Mouse (Mus musculus) kidney, adult 8-10 months (tissue): Measurements from ENCODE around the gene Zkscan5.
"Not testable (repeated sequence)": the region's sequence is repeated elsewhere in the genome, so short reads cannot be mapped to it uniquely, and the experiment has no call there.

Experiments used
- DNase-seq, 2 experiments: peaks; one replicate each; pipeline ENCODE4 v3.0.0; 2022

The Zkscan5 gene

GRCm38 (mm10) chr5:145214679-145215078, 10.3 kb downstream of the Zkscan5 start:
- DNase-seq = no peak

- no peak for DNase-seq
Observed at GRCm38 (mm10) chr5:145217746-145218145, 13.4 kb downstream of the Zkscan5 start.

GRCm38 (mm10) chr5:145218206-145218605, 13.8 kb downstream of the Zkscan5 start:
- peak in 1 of 2 experiments; percentile 59 for DNase-seq

GRCm38 (mm10) chr5:145218671-145219070, 14.3 kb downstream of the Zkscan5 start:
- DNase-seq = no peak

- peak; percentile 65 to 69 for DNase-seq
Observed at GRCm38 (mm10) chr5:145219981-145220380, 15.6 kb downstream of the Zkscan5 start.

GRCm38 (mm10) chr5:145222840-145223239, 18.5 kb downstream of the Zkscan5 start:
- no peak for DNase-seq

GRCm38 (mm10) chr5:145223395-145223794, 19.0 kb downstream of the Zkscan5 start:
- no peak for DNase-seq

- DNase-seq = no peak
Observed at GRCm38 (mm10) chr5:145226453-145226852, 22.1 kb downstream of the Zkscan5 start.

- not testable (repeated sequence) for DNase-seq
Observed at GRCm38 (mm10) chr5:145229283-145229682, 24.9 kb downstream of the Zkscan5 start.

- DNase-seq = peak; percentile 22 to 42
Observed at GRCm38 (mm10) chr5:145230641-145231040, 26.3 kb downstream of the Zkscan5 start.

GRCm38 (mm10) chr5:145231367-145231871, 27.1 kb downstream of the Zkscan5 start, which contains the start of gene Zfp655:
TSS of gene Zfp655 (plus strand) at chr5:145231715.
- DNase-seq = peak; percentile 97 to 98

- no peak for DNase-seq
Observed at GRCm38 (mm10) chr5:145231893-145232411, 27.6 kb downstream of the Zkscan5 start.

- DNase-seq = no peak
Observed at GRCm38 (mm10) chr5:145234636-145235035, 30.3 kb downstream of the Zkscan5 start.

GRCm38 (mm10) chr5:145249520-145249919, 45.2 kb downstream of the Zkscan5 start:
- DNase-seq = no peak
